Mouse (Mus musculus) liver, adult 2 months (tissue): ENCODE measurements around the gene Oas3.

ENCODE experiments used
- CTCF ChIP-seq: fragments of 200-500 bp; IDR thresholded peaks from 2 replicates; pipeline ENCODE4 v1.5.1; 2011; ENCODE audit warnings: low read depth, low read length, control low read depth
- POLR2A ChIP-seq: fragments of 200-500 bp; IDR thresholded peaks from 2 replicates; pipeline ENCODE4 v1.6.1; 2011; ENCODE audit warnings: low read length, control low read depth; ENCODE audit not compliant: insufficient read depth; ENCODE audit errors: extremely low read depth

- TF ChIP-seq CTCF (no peak), POLR2A (no peak)
These were observed 66.0 kb downstream of the Oas3 start for GRCm38 (mm10) chr5:120711416-120711815.
